Mouse (Mus musculus): ENCODE measurements around the gene Olfr976. TPM values are rescaled to one million over a fixed set of nuclear protein-coding genes. Genes with fewer than 3 reads are reported as not detected.

Olfr976 gene
- polyA plus RNA-seq (2012; rRNA removed) = not detected in 2 replicates

DNA sequence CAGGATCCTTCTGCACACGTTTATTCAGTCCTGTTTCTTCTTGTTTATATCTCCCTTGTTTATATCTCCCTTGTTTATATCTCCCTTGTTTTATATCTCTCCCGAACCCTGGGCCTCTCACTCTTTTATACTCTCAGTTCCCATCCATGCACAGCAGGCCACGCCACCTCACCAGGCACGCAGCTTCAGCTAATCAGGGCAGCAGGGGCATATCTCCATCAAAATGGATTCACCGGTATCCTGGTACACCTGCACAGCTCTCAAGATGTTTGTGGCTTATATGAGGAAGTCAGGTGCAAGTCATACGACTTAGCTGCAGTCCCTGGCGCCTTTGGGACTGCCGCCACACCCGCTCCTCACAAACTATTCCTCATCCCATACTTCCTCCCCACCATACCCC, at the start of gene Olfr976:
Gene Olfr976 (minus strand): TSS at position 101 of the 400 bp plus-strand sequence.

DNA sequence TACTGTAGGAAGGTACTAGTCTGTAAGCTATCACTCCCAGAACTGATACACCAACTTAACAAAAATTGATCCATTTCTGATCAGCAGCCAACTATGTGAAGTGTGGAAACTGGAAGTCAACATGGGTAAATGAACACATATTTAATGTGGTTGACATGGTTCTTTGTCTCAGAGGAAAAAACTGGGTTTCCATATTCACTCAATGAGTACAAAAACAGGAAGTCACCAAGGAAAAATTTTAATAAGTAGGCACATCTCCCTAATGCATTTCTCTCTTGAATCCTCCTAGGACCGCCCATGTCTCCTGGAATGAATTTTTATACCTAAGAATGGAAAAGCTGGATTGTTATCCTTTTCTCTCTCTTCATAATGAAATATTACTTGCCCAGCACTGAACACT, 48.5 kb upstream of the Olfr976 start, which contains the start of gene Olfr980:
Gene Olfr980 (minus strand): TSS at position 101 of the 400 bp plus-strand sequence.

DNA sequence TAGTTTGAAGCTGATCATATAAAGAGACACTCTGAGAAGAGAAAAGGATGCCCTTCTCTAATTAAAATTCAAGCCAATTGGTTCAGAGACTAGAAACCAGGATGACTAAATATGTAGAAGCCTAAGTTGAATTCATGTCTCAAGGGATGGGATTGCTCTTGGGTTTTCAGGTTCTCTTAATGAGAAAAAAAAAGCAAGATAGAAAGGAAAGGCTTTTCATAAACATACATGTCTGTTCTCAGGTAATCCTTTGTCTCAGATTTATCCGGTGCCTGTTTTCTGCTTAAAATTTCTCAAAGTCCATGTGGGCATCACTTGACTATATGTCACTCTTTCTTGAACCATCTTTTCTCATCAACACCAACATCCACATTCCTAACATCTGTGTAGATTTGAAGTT, 42.4 kb upstream of the Olfr976 start, which contains the start of gene Olfr979:
Gene Olfr979 (minus strand): TSS at position 101 of the 400 bp plus-strand sequence.

DNA sequence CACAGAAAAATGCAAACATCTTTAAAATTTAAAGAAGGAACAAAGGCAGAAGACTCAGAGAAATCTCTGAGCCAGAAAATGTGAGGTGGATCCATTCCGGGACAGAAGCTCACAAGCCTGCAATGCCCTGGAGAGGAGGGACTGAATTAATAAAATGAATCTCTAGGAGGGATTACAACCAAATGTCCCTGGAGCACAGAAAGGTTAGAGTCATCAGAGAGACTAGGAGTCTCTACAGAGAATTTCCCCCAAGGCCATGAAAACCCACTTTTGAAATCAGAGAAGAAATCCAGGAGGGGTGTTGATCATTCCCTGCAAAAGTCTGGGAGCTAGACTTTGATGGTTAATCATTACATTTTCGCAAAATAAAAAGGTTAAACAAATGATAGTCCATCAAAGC, 30.9 kb upstream of the Olfr976 start, which contains the start of gene Olfr978:
Gene Olfr978 (plus strand): TSS at position 301 of the 400 bp plus-strand sequence.

DNA sequence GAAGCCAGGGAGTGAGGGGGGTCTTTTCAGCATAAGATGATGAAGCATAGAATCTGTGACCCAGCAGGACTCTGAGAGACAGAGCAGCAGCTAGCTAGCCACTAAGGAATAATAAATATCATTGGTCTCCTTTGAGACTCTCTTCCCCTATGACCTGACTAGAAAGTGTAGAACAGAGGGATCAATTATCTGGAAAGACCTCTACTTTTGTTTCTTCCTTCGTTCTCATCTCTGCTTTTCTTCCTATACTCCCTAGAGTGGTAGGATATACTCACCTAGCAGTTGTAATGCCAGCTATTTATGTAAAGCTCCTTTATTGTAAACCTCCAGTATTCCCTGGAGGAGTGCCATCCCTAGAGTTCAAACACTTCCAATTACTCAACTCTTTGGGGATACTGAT, 9.0 kb downstream of the Olfr976 start, which contains the start of gene Olfr975:
Gene Olfr975 (minus strand): TSS at position 101 of the 400 bp plus-strand sequence.

DNA sequence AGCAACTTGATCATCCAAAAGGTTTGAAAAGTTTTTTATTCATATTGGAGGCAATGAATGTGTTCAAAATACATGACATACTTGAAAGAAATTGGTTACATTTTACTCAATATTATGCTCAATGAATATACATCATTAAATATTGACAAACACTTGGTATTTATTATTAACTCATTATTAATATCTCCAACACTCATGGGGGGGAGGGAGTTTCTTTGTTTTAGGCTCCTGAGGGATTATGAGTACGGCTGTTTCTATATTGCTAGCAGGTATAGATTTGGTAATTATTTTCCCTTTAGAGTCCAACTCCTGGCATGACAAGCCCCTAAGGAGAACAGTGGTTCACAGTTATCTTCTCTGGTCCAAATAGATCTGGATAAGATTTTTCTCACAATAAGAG, 23.7 kb downstream of the Olfr976 start, which contains the start of gene Olfr974:
Gene Olfr974 (plus strand): TSS at position 301 of the 400 bp plus-strand sequence.

DNA sequence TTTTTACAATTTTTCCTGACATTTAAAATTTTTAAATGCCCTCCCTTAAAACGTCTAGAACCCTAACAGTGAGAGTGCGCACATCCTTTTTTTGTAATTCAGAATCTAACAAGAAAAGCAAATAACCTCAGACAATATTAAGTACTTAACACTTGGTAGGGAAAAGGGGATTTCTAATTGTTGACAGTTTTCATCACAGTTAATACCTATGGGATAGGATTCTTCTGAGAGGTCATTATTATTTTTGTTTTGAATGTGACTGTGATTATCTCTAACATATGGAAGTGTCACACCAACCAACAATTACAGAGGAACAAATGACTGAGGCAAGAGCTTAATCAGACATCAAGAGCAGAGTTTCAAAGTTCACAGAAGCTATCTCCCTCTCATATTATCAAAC, 53.9 kb downstream of the Olfr976 start, which contains the start of gene Olfr229:
Gene Olfr229 (plus strand): TSS at position 301 of the 400 bp plus-strand sequence.

Other genes starting within 250 kb of the Olfr976 start
- gene Olfr965, start 249.8 kb downstream of the Olfr976 start, polyA plus RNA-seq (2012; rRNA removed) = not detected in 2 replicates
- not detected in 2 replicates for gene Olfr150, start 230.2 kb downstream of the Olfr976 start, polyA plus RNA-seq (2012; rRNA removed)
- gene Olfr967, start 214.9 kb downstream of the Olfr976 start, polyA plus RNA-seq (2012; rRNA removed) = not detected in 2 replicates
- not detected in 2 replicates for gene Olfr968, start 177.9 kb downstream of the Olfr976 start, polyA plus RNA-seq (2012; rRNA removed)
- not detected in 2 replicates for gene Olfr969, start 170.2 kb downstream of the Olfr976 start, polyA plus RNA-seq (2012; rRNA removed)
- not detected in 2 replicates for gene Olfr970, start 152.3 kb downstream of the Olfr976 start, polyA plus RNA-seq (2012; rRNA removed)
- gene Olfr971, start 124.3 kb downstream of the Olfr976 start, polyA plus RNA-seq (2012; rRNA removed) = not detected in 2 replicates
- gene Olfr972, start 94.7 kb downstream of the Olfr976 start, polyA plus RNA-seq (2012; rRNA removed) = not detected in 2 replicates
- gene Olfr229, start 53.8 kb downstream of the Olfr976 start, polyA plus RNA-seq (2012; rRNA removed) = not detected in 2 replicates
- gene Olfr974, start 23.6 kb downstream of the Olfr976 start, polyA plus RNA-seq (2012; rRNA removed) = not detected in 2 replicates
- gene Olfr975, start 9.1 kb downstream of the Olfr976 start, polyA plus RNA-seq (2012; rRNA removed) = not detected in 2 replicates
- not detected in 2 replicates for gene Olfr978, start 31.0 kb upstream of the Olfr976 start, polyA plus RNA-seq (2012; rRNA removed)
- gene Olfr979, start 42.3 kb upstream of the Olfr976 start, polyA plus RNA-seq (2012; rRNA removed) = not detected in 2 replicates
- gene Olfr980, start 48.4 kb upstream of the Olfr976 start, polyA plus RNA-seq (2012; rRNA removed) = not detected in 2 replicates
- gene Olfr981, start 60.3 kb upstream of the Olfr976 start, polyA plus RNA-seq (2012; rRNA removed) = not detected in 2 replicates
- not detected in 2 replicates for gene Olfr982, start 112.7 kb upstream of the Olfr976 start, polyA plus RNA-seq (2012; rRNA removed)
- gene Olfr983, start 132.5 kb upstream of the Olfr976 start, polyA plus RNA-seq (2012; rRNA removed) = not detected in 2 replicates
- gene Olfr984, start 153.1 kb upstream of the Olfr976 start, polyA plus RNA-seq (2012; rRNA removed) = not detected in 2 replicates
- not detected in 2 replicates for gene Olfr985, start 169.1 kb upstream of the Olfr976 start, polyA plus RNA-seq (2012; rRNA removed)
- gene Tmem225, start 187.0 kb upstream of the Olfr976 start, polyA plus RNA-seq (2012; rRNA removed) = not detected in 2 replicates
- gene Olfr986, start 219.8 kb upstream of the Olfr976 start, polyA plus RNA-seq (2012; rRNA removed) = not detected in 2 replicates
- gene Zfp202, start 231.2 kb upstream of the Olfr976 start, polyA plus RNA-seq (2012; rRNA removed) = 0.75 and 0.88 TPM in 2 replicates